Mouse (Mus musculus) midbrain, embryonic 12.5 days (tissue): Measurements from ENCODE around the gene Tmem212. TPM values are rescaled to one million over a fixed set of nuclear protein-coding genes. Genes with fewer than 3 reads are reported as not detected.

ENCODE experiments used
- ATAC-seq: fragments of 200-750 bp; cut with Nextera tagmentation; 2 replicates; pipeline ENCODE4 v1.8.0; 2017; ENCODE audit warnings: low read depth, moderate TSS enrichment, moderate library complexity; ENCODE audit not compliant: low FRiP score
- H3K27ac ChIP-seq: fragments of 300-500 bp; sonication (generic); replicated peaks from 2 replicates; pipeline ENCODE4 v1.5.1; 2016; ENCODE audit warnings: mild to moderate bottlenecking
- H3K27me3 ChIP-seq: fragments of 300-500 bp; sonication (generic); 2 replicates; pipeline ENCODE4 v1.6.1; 2016; ENCODE audit warnings: mild to moderate bottlenecking
- H3K36me3 ChIP-seq: fragments of 300-500 bp; sonication (generic); 2 replicates; pipeline ENCODE4 v1.6.1; 2016
- H3K4me1 ChIP-seq: fragments of 300-500 bp; sonication (generic); 2 replicates; pipeline ENCODE4 v1.6.1; 2016
- H3K4me2 ChIP-seq: fragments of 300-500 bp; sonication (generic); replicated peaks from 2 replicates; pipeline ENCODE4 v1.6.1; 2016; ENCODE audit warnings: mild to moderate bottlenecking, moderate library complexity
- H3K4me3 ChIP-seq: fragments of 300-500 bp; sonication (generic); 2 replicates; pipeline ENCODE4 v1.5.1; 2016; ENCODE audit warnings: mild to moderate bottlenecking
- H3K9ac ChIP-seq: fragments of 300-500 bp; sonication (generic); replicated peaks from 2 replicates; pipeline ENCODE4 v1.6.1; 2016; ENCODE audit warnings: mild to moderate bottlenecking, moderate library complexity
- H3K9me3 ChIP-seq: fragments of 300-500 bp; sonication (generic); 2 replicates; pipeline ENCODE4 v1.6.1; 2016; ENCODE audit warnings: mild to moderate bottlenecking
- WGBS: fragments of 180-500 bp; shearing (Covaris S2); methylation state at CpG from one replicate; pipeline ENCODE4 v1.1.7; 2016; 5-methylcytosine and 5-hydroxymethylcytosine counted together
- polyA plus RNA-seq: library from polyadenylated mRNA; unstranded; fragments of >200 nt; fragmentation: Nextera tagmentation; extraction: Ambion mirVana; gene quantifications from 2 replicates; pipeline ENCODE4 v1.2.1, GENCODE M21; 2016

The Tmem212 gene
- polyA plus RNA-seq, 1 experiment from 2014 or later, result not detected

GRCm38 (mm10) chr3:27921268-27922020 lies 25.3 kb upstream of the Tmem212 start:
- no peak overlapping the region for H3K4me2 ChIP-seq
- H3K27ac ChIP-seq, result no peak overlapping the region
- no peak overlapping the region for H3K4me3 ChIP-seq
- H3K9me3 ChIP-seq, result no peaks in the 10 kb centered on the region
- no peaks in the 10 kb centered on the region for H3K4me1 ChIP-seq
- no peaks in the 10 kb centered on the region for H3K36me3 ChIP-seq
- no peak for ATAC-seq
- H3K27me3 ChIP-seq, result no peaks in the 10 kb centered on the region
- no peak overlapping the region for H3K9ac ChIP-seq
- WGBS, result 91% methylated on average over 11 of the region's 11 CpGs

GRCm38 (mm10) chr3:27918656-27919436 lies 22.7 kb upstream of the Tmem212 start:
- Histone ChIP-seq H3K36me3 (no peaks in the 10 kb centered on the region), H3K9me3 (no peaks in the 10 kb centered on the region), H3K4me1 (no peaks in the 10 kb centered on the region), H3K27me3 (no peaks in the 10 kb centered on the region), H3K9ac (no peak overlapping the region), H3K4me3 (no peak overlapping the region), H3K27ac (no peak overlapping the region), H3K4me2 (no peak overlapping the region)
- ATAC-seq, result no peak
- 89% methylated on average over 14 of the region's 14 CpGs for WGBS

GRCm38 (mm10) chr3:27909016-27909415 lies 12.8 kb upstream of the Tmem212 start:
- H3K4me3 ChIP-seq, result no peak overlapping the region
- no peak overlapping the region for H3K4me2 ChIP-seq
- no peak overlapping the region for H3K9ac ChIP-seq
- H3K9me3 ChIP-seq, result no peaks in the 10 kb centered on the region
- H3K4me1 ChIP-seq, result 0 out of 2 replicates have a peak, but pooled peaks cover 8% of the 10 kb centered on the region
- 95% methylated on average over 3 of the region's 3 CpGs for WGBS
- H3K27ac ChIP-seq, result no peak overlapping the region
- ATAC-seq, result no peak
- no peaks in the 10 kb centered on the region for H3K27me3 ChIP-seq
- H3K36me3 ChIP-seq, result no peaks in the 10 kb centered on the region

DNA sequence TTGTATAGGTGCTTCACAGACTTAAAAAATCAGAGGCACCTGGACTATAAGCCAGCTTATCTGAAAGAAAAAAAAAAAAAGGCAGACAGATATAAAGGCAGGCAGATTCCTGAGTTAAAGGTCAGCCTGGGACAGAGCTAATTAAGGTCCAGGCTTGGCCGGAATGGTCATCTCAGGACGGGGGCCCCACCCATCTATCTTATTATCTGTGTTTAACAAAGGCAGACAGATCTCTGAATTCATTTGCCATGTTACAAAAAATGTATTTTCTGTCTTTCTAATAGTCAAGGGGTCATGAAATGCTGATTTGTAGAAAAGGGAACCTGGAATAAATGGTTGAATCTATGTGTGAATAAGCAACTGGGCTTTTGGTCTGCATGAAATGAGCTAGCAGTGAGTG lies 12.1 kb upstream of the Tmem212 start:
- Histone ChIP-seq H3K4me1 (0 out of 2 replicates have a peak, but pooled peaks cover 8% of the 10 kb centered on the region), H3K27me3 (no peaks in the 10 kb centered on the region), H3K9me3 (no peaks in the 10 kb centered on the region), H3K36me3 (no peaks in the 10 kb centered on the region), H3K4me2 (no peak overlapping the region), H3K27ac (no peak overlapping the region), H3K9ac (no peak overlapping the region), H3K4me3 (no peak overlapping the region)
- no peak for ATAC-seq
- 81% methylated on average over 2 of the region's 2 CpGs for WGBS

DNA sequence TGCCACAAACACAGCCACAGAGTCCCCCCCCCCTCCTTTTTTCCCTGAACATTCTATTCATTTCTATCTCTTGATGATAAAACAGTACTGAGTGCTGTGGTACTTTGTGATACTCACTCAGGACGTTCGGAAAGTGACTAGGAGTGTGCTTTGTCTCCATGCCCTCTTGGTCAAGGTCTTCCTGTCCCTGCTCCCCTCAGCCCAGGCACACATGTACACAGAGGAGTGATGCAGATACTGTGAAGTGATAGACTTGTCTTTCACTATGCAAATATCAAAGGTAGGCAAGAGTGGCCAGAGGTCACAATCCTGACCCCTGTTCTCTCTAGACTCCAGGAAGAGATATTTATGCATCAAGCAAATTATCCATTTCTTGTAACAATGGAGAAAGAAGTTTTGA lies 11.1 kb upstream of the Tmem212 start:
- H3K27ac ChIP-seq, result no peak overlapping the region
- 0 out of 2 replicates have a peak, but pooled peaks cover 8% of the 10 kb centered on the region for H3K4me1 ChIP-seq
- no peak overlapping the region for H3K4me3 ChIP-seq
- no peaks in the 10 kb centered on the region for H3K9me3 ChIP-seq
- no peak overlapping the region for H3K4me2 ChIP-seq
- H3K36me3 ChIP-seq, result no peaks in the 10 kb centered on the region
- ATAC-seq, result no peak
- WGBS, result 84% methylated on average over 2 of the region's 2 CpGs
- H3K27me3 ChIP-seq, result no peaks in the 10 kb centered on the region
- H3K9ac ChIP-seq, result no peak overlapping the region

GRCm38 (mm10) chr3:27906647-27907209 lies 10.6 kb upstream of the Tmem212 start:
- Histone ChIP-seq H3K4me2 (no peak overlapping the region), H3K9me3 (no peaks in the 10 kb centered on the region), H3K36me3 (no peaks in the 10 kb centered on the region), H3K9ac (no peak overlapping the region), H3K4me1 (0 out of 2 replicates have a peak, but pooled peaks cover 8% of the 10 kb centered on the region), H3K27ac (no peak overlapping the region), H3K27me3 (no peaks in the 10 kb centered on the region), H3K4me3 (no peak overlapping the region)
- WGBS, result 81% methylated on average over 7 of the region's 7 CpGs
- ATAC-seq, result no peak

DNA sequence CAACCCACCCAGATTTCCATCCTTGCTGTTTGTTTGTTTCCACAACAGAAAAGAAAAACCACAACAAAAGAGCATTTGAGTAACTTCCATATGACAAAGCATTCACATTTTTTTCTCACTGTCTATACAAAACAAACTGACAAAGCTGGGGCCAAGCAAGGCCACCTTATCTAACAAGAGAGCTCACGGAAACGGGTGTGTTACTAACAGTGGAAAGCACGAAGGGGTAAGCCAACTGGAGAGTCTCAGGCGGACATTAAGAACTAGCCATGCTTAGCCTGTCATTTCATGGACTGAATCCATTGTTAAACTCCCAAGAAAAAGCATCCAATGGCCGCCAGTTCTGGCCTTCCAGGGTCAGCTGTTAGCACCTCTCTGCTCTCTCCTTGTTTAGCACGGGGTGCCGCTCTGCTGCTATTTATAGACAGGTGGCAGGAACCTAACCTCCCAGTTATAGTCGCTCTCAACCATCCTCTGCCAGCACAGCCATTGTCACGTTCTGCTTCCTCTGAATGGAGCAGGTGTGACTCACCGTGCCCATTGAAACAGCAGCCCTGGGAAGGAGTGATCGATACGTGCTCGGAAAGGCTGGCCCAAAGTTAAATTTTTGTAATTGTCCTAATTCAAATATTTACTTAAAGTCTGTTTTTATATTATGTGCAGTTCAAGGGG lies 8.6 kb upstream of the Tmem212 start:
- Histone ChIP-seq H3K4me1 (0 out of 2 replicates have a peak, but pooled peaks cover 8% of the 10 kb centered on the region), H3K27ac (no peak overlapping the region), H3K4me2 (no peak overlapping the region), H3K9me3 (no peaks in the 10 kb centered on the region), H3K27me3 (no peaks in the 10 kb centered on the region), H3K4me3 (no peak overlapping the region), H3K36me3 (no peaks in the 10 kb centered on the region), H3K9ac (no peak overlapping the region)
- no peak for ATAC-seq
- 60% methylated on average over 13 of the region's 13 CpGs for WGBS

DNA sequence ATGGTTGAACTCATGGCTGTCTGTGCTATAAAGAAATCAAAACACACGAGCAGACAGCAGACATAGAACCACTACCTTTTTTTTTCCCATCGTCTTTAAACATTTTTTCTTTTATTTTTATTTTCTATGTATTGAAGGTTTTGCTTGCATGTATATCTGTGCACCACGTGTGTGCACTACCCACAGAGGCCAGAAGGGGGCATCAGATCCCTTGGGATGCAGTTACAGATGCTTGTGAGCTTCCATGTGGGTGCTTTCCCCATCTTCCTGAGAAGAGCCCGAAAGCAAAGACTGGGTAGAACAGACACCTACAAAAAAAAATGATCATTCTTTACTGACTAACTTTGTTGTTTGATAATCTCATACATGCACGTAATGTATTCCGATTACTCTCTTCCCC lies 5.7 kb upstream of the Tmem212 start:
- H3K4me3 ChIP-seq, result no peak overlapping the region
- no peak overlapping the region for H3K9ac ChIP-seq
- no peaks in the 10 kb centered on the region for H3K36me3 ChIP-seq
- 89% methylated on average over 6 of the region's 6 CpGs for WGBS
- H3K27me3 ChIP-seq, result no peaks in the 10 kb centered on the region
- no peaks in the 10 kb centered on the region for H3K9me3 ChIP-seq
- H3K27ac ChIP-seq, result no peak overlapping the region
- H3K4me2 ChIP-seq, result no peak overlapping the region
- ATAC-seq, result no peak
- 0 out of 2 replicates have a peak, but pooled peaks cover 7% of the 10 kb centered on the region for H3K4me1 ChIP-seq

GRCm38 (mm10) chr3:27899012-27899726 lies 3.0 kb upstream of the Tmem212 start:
- no peaks in the 10 kb centered on the region for H3K36me3 ChIP-seq
- no peaks in the 10 kb centered on the region for H3K9me3 ChIP-seq
- whole genome bisulfite sequencing, result 80% methylated on average over 13 of the region's 13 CpGs
- no peaks in the 10 kb centered on the region for H3K4me1 ChIP-seq
- H3K27me3 ChIP-seq, result no peaks in the 10 kb centered on the region
- H3K9ac ChIP-seq, result no peak overlapping the region
- no peak overlapping the region for H3K4me3 ChIP-seq
- ATAC-seq, result no peak
- no peak overlapping the region for H3K27ac ChIP-seq
- no peak overlapping the region for H3K4me2 ChIP-seq

- H3K4me2 ChIP-seq, result no peak overlapping the region
- 80% methylated on average over 10 of the region's 10 CpGs for WGBS
- H3K4me1 ChIP-seq, result no peaks in the 10 kb centered on the region
- ATAC-seq, result no peak
- H3K9me3 ChIP-seq, result no peaks in the 10 kb centered on the region
- no peak overlapping the region for H3K27ac ChIP-seq
- no peaks in the 10 kb centered on the region for H3K36me3 ChIP-seq
- no peak overlapping the region for H3K4me3 ChIP-seq
- H3K27me3 ChIP-seq, result no peaks in the 10 kb centered on the region
- H3K9ac ChIP-seq, result no peak overlapping the region
Measured at GRCm38 (mm10) chr3:27898178-27898577, 2.0 kb upstream of the Tmem212 start.

GRCm38 (mm10) chr3:27886578-27886977 lies 9.6 kb downstream of the Tmem212 start:
- Histone ChIP-seq H3K36me3 (no peaks in the 10 kb centered on the region), H3K27ac (no peak overlapping the region), H3K4me2 (no peak overlapping the region), H3K4me1 (no peaks in the 10 kb centered on the region), H3K4me3 (no peak overlapping the region), H3K9me3 (no peaks in the 10 kb centered on the region), H3K9ac (no peak overlapping the region), H3K27me3 (no peaks in the 10 kb centered on the region)
- whole genome bisulfite sequencing, result 77% methylated on average over 7 of the region's 7 CpGs
- no peak for ATAC-seq
